In the genomic region with DNA sequence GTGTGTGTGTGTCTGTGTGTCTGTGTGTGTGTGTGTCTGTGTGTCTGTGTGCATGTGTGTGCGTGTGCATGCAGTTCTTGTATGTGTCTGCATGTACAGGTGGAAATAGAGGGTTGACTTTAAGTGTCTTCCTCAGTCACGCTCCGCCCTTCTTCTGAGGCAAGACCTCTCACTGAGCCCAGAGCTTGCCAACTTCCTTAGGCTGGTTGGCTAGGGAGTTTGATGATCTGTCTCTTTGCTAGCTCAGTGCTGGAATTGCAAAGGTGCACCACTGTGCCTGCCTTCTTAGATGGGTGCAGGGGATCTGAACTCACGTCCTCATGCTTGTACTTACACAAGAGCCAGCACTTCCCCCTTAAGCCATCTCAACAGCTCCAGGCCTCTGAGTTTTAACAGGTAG, we compare ENCODE assay signal across 20 mouse cellular contexts.
DNase-seq lines count a peak whose midpoint lies in the region; ATAC-seq lines count a peak whose summit lies in the region.
"Had no signal": no experiment of that assay in that cellular context is flagged by ENCODE, and none has a peak within 500 bp of the region (broad histone marks: within the 10 kb centered on the region; RNA-seq: fewer than 3 reads in every experiment).

No protein-coding gene starts in this region.

- peak; percentile 29; the same call in 1 of the 2 replicates for ATAC-seq in megakaryocyte progenitor cell, adult 5-6 weeks (replicated peaks; ENCODE audit: poor library complexity)
- ATAC-seq: activated CD4-positive, CD25-positive, alpha-beta regulatory T cell, adult 4 months; CD4-positive, CD25-positive, alpha-beta regulatory T cell, adult 4 months; forebrain, embryonic 15.5 days had no signal

- DNase-seq in NIH3T3 (ENCODE audit: low read depth) (peak; percentile 44), adipocyte (ENCODE audit: low spot score) (peak; percentile 22)
- DNase-seq in gonadal fat pad, adult 2 months (ENCODE audit: low read depth), result peak; percentile 79
- DNase-seq in urinary bladder, postnatal 25 days (ENCODE audit: low spot score), result no peak
- no peak for DNase-seq in kidney, postnatal 4 days
- no peak for DNase-seq in spleen, adult 18-20 months
- DNase-seq: adrenal gland, postnatal 10 days; adrenal gland, postnatal 36 days; cerebellum, adult 11 months; cerebellum, adult 2 months; cerebellum, adult 9-11 months; cerebellum, postnatal 25 days; gastrocnemius, postnatal 25 days; heart, adult 18-20 months; heart, postnatal 10 days; heart, postnatal 36 days had no signal

Comparison
In these comparisons a context has a peak if more than half of its experiments do, and no peak if none do; other contexts are left out.
1. DNase-seq: peak in NIH3T3 (single experiment), adipocyte (single experiment) and gonadal fat pad, adult 2 months (single experiment); none in urinary bladder, postnatal 25 days (single experiment), kidney, postnatal 4 days (0 of 2) and spleen, adult 18-20 months (0 of 2).